Mouse (Mus musculus) cerebellum, adult (tissue): ENCODE measurements at regions not wholly inside any gene's neighbourhood (a gene's known extent, or its start where the extent isn't known, plus 50 kb on each side); places are given as distances from the start of the nearest gene placed in this dataset.

Source experiments
- ATAC-seq: cut with Nextera tagmentation; 2 replicates; pipeline ENCODE4 v1.9.2; 2017; ENCODE audit warnings: mild to moderate bottlenecking, moderate library complexity, mixed read lengths; ENCODE audit not compliant: insufficient number of reproducible peaks, low FRiP score, low TSS enrichment

DNA sequence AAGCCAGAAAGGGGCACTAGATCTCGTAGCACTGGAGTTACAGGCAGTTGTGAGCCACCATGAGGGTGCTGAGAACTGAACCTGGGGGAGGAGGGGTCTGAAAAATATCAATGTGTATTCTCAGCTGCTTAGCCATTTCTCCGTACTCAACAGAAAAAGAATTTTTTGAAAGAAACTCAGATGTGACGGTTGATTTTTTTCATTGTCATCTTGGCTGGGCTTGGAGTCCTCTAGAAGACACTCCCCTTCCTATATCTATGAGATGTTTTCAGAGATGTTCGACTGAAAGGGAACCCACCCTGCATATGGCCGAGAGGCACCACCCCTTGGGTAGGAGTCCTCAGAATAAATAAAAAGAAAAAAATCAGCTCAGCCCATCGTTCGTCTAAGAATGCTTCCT lies 110.1 kb downstream of the Tomm20 start:
- ATAC-seq, result no peak

DNA sequence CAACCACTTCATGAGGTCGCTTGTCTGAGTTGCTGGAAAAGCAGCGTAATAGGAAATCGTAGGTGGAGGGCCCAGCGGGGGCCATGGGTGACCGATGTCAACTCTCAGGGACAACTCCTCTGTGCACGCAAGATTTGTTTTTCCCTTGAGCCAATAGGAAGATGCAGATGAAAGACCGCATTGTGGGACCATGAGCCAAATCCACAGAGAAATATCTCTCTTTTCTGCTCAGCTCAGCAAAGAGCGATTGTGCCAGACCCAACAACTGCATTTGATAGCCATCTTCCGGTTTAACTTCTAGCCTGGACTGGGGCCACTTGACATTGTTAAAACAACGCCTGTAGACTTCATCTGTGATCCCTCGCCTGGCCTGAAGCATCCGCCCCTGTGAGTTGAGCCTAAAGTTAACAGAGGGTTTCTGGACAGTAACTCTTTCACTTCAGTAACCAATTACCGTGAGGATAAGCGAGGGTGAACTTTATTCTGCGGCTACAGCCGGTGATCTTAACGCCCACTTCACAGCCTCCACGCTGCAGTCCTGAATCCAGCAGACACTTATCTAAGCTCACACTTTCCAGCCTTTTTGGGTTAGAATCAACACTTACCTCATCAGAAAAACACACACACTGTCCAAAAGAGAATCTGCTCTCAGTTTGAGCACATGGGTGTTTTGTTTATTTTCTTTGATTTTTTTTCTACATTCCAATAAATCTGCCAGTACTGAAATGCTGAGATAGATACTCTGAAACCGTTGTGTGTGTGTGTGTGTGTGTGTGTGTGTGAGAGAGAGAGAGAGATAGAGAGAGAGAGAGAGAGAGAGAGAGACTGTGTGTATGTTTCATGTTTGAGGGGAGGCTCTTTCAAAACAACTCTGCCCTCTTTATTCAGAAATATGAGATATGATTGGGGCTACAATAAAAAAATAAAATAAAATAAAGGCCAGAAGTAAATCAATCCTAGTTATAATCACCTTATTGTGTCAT lies 111.9 kb downstream of the Tomm20 start:
- no peak for ATAC-seq

DNA sequence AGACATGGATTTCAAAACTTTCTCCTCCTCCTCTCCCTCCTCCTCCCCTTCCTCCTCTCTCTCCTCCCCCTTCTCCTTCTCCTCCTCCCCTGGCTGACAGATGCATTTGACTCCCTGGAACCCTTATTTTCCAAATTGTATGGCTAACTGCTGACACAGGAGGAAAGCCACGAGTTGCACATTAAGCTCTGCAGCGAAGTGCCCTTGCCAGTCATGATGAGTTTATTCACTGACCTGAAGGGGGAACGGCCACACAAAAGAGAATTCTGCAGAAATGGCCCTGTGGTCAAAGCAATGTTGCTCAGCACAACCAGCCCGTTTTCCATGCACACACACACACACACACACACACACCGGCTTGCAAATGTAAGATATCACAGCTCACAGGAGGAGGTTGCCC lies 112.6 kb downstream of the Tomm20 start:
- ATAC-seq, result no peak

DNA sequence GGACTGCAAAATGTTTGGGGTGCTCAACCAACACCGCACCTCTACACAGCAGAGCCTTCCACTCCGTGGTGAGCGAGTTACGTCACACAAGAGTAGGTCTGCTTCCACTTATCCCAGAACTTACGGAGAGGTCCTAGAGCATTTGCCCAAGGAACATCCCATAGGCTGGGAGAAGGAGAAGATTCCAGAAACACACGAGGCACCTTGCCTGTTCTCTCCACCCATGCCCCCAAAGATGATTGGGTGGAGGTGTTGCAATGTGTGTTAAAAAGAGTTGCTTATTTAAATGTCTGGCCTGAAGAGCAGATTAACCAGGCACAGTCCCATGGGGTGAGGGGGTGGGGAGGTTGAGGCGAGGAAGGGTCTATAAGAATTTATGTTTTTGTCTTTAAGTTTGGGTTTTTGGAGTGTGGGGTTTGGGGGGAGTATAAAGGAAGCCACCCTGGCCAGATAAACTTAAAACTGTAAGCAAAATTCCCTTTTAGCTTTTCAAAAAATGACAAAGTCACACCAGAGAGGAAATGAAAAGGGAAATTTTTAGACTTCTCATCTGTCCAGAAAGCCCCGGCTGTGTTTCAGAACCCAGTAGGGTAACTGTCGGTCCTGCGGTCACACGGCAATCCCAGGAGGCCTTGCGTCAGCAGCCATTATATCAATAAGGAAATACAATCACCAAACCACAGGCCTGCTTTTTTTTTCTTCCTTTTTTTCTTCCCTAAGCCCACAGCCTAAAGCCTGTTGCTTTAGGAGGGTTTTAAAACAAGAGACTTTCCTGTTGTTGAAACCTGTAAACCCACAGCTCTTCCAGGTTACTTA lies 113.3 kb downstream of the Tomm20 start:
- ATAC-seq, result no peak

DNA sequence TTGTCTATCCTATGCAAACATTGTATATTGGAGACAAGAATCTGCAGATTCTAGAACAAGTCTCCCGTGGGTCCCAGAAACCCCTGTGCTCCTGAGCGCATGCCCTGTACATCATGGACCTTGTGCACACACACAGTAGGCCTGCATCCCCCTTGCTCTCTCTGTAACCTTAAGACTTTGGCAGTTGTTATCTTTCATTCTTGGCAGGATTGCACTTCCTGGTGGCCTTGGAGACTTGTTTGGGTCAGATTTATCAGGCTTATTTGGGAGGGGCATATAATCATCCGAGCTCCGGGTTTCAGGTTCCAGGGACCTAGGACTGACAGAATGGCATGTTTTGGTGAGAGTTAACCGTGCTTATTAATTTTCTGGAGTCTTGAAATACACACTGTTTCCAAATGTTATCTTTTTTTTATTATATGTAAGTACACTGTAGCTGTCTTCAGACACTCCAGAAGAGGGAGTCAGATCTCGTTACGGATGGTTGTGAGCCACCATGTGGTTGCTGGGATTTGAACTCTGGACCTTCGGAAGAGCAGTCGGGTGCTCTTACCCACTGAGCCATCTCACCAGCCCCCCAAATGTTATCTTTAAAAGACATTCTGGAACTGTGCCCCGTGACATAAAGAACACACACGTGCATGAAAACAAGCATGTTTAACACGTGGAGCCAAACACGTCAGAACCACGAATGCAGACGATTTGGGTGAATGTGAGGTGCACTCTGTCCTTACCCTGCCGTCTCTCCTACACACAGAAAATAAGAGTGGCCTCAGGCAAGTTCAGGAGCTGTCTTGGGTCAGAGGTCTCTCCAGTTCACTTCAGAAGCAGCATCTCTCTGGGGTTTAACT lies 114.1 kb downstream of the Tomm20 start:
- ATAC-seq, result no peak

DNA sequence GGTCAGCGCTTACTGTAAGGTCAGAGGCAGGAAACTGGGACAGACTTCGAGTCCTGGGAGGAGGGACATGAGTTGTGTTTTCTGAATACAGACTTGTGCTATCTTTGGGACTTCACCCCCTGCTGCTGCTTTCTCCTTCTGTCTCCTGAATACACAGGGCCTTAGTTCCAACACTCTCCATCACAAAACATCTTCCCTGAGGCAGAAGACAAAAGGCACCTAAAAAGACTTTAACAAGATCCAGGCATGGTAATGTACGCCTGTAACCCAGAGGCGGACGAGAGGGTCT lies 115.5 kb downstream of the Tomm20 start:
- no peak for ATAC-seq

DNA sequence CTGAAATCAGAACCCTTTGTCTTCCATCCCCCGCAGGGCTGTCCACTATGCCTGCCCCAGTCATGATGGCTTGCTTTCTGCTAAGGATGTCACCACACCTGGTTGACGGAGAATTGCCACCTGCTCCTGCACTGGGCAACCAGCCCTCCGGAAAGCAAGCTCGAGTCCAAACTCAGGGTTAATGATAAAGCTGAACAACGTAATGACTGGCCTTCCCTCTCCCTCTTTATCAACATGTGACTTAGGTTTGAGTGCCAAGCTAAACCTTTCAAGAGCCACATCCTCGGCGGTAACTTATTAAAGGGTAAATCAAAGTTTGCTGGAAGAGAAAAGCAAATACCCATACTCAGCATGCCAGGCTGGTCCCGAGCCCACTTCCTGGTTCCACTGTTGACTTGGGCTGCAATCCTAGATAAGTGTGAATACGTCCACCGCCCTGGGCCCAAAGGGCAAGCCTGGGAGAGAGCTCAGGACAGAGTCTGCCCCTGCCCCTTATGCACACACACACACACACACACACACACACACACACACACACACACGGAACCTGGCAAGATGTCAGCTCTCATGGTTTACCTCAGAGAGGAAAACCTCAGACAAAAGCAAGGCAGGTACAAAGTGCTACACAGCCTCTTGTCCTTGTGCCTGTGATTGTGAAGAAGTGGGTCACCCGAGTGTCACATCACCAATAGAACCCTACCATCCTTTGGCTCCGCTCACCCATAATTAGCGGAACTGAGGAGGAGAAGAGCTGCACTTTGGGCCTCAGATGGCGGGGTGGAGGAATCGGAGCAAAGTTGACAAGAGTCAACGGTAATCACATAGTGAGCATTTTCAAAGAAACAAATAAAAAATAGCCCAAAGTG lies 116.0 kb downstream of the Tomm20 start:
- ATAC-seq, result no peak

DNA sequence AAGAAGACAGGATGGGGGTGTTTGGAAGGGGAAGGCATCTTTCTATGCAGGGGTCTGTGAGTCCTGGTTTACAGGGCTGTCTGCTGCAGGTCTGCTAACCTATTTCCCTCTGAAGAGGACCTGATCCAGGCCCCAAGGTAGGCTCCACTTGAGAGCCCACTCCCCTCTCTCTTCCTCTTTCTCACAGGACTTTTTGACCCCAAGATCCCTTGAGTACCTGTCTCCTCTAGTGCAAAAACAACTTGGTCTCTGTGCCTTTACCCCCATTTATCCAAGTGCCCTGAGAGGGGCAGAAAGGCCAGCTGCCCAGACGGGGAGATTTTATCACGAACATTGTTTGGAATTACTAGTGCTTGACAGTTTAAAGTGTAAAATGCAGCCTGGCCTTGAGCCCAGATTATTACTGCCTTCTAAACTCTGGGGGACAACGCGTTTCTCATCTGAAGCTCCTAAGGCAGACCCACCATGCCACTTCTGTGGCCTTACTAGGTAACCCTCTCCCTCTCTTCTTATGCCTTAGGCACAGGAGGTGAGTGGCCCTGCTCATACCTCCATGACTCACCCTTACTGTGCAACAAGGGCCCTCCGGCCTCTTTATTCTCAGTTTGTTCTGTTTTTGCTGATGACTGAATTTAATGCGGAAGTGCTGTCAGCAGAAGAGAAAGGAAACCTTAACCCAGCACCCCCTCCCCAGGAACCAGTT lies 117.8 kb downstream of the Tomm20 start:
- ATAC-seq, result no peak

DNA sequence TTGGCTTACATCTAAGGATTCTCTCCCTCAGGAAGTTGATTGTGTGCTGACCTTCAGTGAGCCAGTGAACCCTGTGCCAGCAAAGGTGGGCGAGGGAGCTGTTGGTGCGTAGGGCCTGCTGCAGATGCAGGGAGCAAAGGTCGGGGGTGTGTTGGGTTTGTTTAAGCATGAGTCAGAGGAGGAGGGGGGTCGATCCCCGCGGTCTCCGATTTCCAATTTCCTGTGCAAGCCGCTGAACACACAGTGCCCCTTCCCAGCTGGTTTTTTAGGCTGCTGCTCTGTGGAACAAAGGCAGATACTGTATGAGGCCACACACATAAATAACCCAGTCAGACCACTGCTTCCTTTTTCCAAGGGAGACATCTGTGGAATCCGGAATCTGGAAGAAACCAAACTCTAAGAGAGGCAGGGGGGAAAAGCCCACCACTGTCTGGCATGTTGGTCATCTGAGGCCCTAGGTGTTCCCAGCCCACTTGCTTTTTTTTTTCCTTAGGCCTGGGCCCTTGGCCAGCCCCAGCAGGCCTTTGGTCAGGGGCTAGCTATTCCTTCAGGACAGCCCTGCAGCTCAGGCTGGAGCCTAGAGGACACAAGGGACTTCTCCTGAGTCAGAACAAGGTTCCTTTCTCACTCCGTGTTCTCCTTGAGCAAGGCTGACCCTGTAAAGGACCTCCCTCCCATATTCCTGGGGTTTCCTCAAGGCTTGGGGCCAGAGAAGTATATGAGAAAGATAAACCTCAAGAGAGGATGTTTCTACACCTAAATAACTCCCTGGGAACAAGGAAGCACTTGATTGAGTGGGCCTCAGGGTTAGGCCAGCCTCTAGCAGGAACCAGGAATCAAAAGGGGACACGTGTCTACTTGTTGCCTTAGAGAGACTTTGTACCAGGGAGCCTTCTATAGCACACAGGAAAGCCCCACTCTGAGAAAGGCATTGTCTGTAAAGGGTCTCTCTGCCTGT lies 119.0 kb downstream of the Tomm20 start:
- ATAC-seq, result no peak

DNA sequence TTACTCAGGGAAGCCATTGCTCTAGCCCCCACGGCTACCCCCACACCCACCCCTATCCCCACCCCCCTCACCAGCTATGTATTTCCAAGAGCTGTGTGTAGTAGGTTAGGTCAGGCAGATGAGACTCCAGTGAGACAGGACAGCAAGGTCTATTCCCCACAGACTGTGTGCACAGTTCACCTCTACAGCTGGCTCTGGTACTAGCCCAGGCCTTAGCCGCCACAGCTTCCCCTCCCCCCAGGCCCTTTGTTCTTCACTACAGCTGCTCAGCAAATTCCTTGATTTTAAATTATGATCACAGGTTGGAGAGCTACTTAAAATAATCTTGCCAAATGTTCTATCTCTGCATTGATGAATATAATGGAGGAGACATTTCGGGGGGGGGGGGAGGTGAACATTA lies 119.8 kb downstream of the Tomm20 start:
- no peak for ATAC-seq

DNA sequence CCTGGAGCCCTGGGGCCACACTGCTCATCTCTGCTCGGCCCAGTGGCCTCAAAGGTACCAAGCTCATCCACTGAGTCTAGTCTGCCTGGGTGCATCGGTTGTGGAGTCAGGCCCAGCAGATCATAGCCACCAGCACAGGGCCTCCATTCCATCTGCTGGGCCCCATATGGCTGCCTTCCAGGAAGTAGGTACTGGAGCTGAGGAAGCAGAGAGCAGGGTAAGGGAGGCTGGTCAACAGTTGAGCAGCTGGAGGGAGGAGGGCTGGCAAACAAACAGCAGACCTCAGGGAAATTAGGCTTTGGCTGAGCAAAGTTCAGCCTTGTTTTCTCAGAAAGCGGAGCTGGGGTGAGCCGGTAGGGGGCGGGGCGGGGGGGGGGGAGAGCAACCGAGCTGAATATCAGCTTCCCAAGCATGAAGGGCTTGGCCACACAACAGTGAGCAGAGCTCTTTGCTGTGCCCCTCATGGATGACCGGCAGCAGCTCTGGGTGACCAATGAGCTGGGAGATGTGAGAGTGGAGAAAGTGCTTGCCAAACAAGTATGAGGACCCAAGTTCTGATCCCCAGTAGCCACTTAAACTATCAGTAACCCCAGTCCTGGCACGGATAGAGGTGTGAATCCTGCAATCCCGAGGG lies 121.0 kb downstream of the Tomm20 start:
- ATAC-seq, result no peak

DNA sequence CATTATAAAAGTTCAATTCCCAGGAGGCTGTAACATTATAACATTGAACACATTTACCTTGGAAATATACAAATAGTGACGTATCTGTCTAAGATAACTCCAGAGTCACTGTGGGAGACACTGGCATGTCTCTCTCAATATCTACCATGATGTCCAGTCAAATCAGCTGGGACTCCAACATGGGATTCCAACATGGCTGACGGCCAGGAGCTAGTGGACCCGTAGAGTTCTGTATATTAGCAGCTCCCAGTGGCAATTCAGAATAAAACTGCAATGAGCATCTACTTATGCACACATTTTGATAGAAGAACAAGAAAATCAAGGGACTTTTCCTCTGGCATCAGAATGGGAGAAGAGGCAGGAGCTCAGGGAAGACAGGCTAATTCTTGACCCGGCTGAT lies 123.4 kb downstream of the Tomm20 start:
- ATAC-seq, result no peak

DNA sequence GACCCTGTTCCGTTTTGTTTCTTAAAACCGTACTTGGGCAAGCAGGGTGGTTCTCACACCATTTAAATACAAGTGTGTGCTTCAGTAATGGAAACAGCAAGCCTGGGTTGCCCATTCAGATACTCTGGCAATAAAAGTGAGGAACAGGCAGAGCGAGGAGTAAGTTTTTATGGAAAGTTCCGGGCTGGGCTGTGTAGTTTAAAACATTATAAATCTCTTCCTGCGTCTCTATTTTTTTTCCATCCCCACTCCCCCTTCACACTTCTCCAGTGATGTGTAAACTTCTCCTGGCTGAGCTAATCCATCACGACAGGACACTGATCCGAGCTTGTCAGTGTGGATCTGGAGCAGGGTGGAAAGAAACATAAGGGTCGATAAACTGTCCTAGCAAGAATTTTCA lies 124.4 kb downstream of the Tomm20 start:
- ATAC-seq, result no peak

DNA sequence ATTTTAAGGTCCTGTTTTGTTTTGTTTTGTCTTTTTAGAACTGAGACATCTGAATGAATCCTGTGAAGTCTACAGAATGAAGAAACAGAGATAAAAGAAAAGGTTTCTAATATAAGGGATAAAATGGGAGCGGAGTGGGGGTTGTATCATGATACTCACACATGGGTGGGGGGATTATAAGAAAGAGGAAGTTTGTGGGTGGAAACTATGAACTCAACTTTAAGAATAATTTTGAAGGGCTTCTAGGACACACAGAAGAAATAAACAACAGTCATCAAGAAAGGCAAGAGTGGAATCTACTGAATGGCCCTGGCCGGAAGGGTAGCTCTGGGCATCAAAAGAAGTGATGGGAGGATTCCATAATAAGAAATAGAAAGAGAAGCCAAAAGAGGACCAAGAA lies 125.1 kb downstream of the Tomm20 start:
- ATAC-seq, result no peak

DNA sequence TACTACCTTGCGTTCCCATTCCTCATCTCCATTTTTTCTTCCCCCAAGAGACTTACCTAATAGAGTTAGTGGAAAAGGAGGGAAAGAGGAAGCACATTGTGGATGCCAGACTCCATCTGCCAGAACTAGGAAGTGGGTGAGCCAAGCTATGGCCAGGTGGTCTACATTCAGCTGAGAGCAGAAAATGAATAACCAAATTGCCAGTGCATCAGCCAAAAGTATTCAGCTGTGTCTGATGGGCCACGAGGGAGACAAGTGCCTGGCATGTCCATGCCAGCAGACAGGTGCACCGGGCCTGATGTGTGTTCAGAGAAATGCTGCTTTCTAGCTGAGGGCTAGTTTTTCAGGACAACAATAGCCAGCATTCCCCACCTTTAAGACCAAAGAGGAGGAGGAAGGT lies 126.4 kb downstream of the Tomm20 start:
- no peak for ATAC-seq

DNA sequence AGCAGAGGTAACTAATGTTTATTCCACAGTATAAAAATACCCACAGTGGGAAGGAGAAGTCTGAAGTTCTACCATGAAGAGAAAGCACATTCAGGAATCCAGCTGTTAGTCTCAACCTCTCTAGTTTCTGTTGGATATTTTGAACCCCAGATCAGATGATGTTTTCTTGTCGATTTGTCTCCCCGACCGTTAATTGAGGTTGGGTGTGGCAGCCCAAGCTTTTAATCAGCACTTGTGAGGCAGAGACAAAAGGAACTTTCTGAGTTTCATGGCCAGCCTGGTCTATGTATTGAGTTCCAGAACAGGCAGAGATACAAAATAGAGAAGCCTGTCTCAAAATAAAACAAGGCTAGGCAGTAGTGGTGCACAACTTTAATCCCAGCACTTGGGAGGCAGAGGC lies 129.5 kb downstream of the Tomm20 start:
- ATAC-seq, result no peak

DNA sequence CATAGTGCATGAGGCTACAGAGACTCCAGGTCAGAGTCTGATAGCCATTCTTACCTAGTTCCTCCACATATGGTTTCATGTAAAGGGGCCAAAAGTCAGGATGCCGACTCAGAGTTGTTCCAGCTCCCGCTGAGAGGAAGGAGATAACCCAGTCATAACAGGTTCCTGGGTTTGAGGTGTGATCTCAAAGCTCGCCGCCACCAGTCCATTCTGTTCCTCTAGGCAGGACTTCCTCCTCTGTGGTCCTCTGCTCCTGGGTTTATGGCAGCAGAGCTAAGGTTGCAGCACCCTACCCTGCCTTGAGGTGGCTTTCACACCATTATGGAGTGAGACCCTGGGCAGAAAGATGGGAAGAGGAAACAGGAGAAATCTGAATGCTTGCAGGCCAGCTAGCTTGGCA lies 131.2 kb downstream of the Tomm20 start:
- no peak for ATAC-seq

DNA sequence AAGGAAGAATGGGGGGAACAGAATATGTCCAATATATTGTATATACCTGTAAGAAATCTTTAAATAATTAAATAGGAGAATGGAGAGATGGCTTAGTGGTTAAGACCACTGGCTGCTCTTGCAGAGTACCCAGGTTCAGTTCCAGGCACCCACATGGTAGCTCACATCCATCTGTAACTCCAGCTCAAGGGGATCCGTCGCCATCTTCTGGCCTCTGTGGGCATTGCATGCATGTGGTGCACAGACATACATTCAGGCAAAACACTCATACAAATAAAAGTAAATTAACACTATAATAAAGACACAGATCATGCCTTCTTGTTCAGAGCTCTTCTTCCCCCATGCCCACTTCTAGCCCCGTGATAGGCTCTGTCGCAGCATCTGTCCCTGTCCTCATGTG lies 132.0 kb downstream of the Tomm20 start:
- ATAC-seq, result no peak
